Mouse (Mus musculus) MEL (cell line): ENCODE results near the gene Cmas. TPM values are rescaled to one million over a fixed set of nuclear protein-coding genes. Genes with fewer than 3 reads are reported as not detected.

Source experiments
- DNase-seq: peaks from one replicate; pipeline ENCODE4 v3.0.0; 2011; ENCODE audit warnings: low read depth, low spot score
- H3K27ac ChIP-seq: 2 replicates; pipeline ENCODE4 v1.5.1; 2012; ENCODE audit warnings: low read depth, mild to moderate bottlenecking, control low read depth, low read length, moderate library complexity; ENCODE audit not compliant: control insufficient read depth
- H3K27me3 ChIP-seq, 2 experiments: fragments of 150-350 bp in 1 of 2; sonication (generic) in 1 of 2; 2 replicates each; pipeline ENCODE4 v1.6.1; 2012; ENCODE audit warnings: low read length in 2 of 2, mild to moderate bottlenecking in 2 of 2, improper control_type of control experiment in 1 of 2, moderate library complexity in 1 of 2; ENCODE audit not compliant: insufficient read depth in 2 of 2, control insufficient read depth in 1 of 2
- H3K36me3 ChIP-seq, 2 experiments: 2 replicates each; pipeline ENCODE4 v1.6.1; 2012 to 2014; ENCODE audit warnings: low read length in 2 of 2, improper control_type of control experiment in 1 of 2, inconsistent platforms in 1 of 2, mild to moderate bottlenecking in 1 of 2; ENCODE audit not compliant: insufficient read depth in 2 of 2, control insufficient read depth in 1 of 2
- H3K4me1 ChIP-seq, 2 experiments: fragments of 150-350 bp in 1 of 2; sonication (generic) in 1 of 2; 2 replicates each; pipeline ENCODE4 v1.6.1; 2012; ENCODE audit warnings: low read length in 2 of 2, improper control_type of control experiment in 1 of 2, mild to moderate bottlenecking in 1 of 2; ENCODE audit not compliant: insufficient read depth in 2 of 2, control insufficient read depth in 1 of 2
- H3K4me3 ChIP-seq, 2 experiments: fragments of 150-350 bp in 1 of 2; sonication (generic) in 1 of 2; 2 replicates each; pipeline ENCODE4 v1.5.1; 2012; ENCODE audit warnings: low read depth in 2 of 2, low read length in 2 of 2, mild to moderate bottlenecking in 2 of 2, moderate library complexity in 2 of 2, control low read depth in 1 of 2, improper control_type of control experiment in 1 of 2; ENCODE audit not compliant: control insufficient read depth in 1 of 2, insufficient read depth in 1 of 2
- H3K79me2 ChIP-seq: 2 replicates; pipeline ENCODE4 v1.6.1; 2012; ENCODE audit warnings: mild to moderate bottlenecking, low read length, moderate library complexity; ENCODE audit not compliant: control insufficient read depth, poor library complexity, insufficient read depth
- H3K9ac ChIP-seq: 2 replicates; pipeline ENCODE4 v1.6.1; 2012; ENCODE audit warnings: low read depth, mild to moderate bottlenecking, control low read depth, low read length, moderate library complexity; ENCODE audit not compliant: control insufficient read depth, poor library complexity, severe bottlenecking
- H3K9me3 ChIP-seq: fragments of 150-350 bp; sonication (generic); replicated peaks from 2 replicates; pipeline ENCODE4 v1.6.1; 2012; ENCODE audit warnings: mild to moderate bottlenecking, low read length, improper control_type of control experiment, moderate library complexity; ENCODE audit not compliant: insufficient read depth
- BHLHE40 ChIP-seq: IDR thresholded peaks from 2 replicates; pipeline ENCODE4 v1.6.1; 2012; ENCODE audit warnings: low read depth, mild to moderate bottlenecking, inconsistent platforms, low read length, improper control_type of control experiment, borderline replicate concordance
- CHD2 ChIP-seq: IDR thresholded peaks from 2 replicates; pipeline ENCODE4 v1.6.1; 2011; ENCODE audit warnings: low read length, improper control_type of control experiment
- CTCF ChIP-seq, 3 experiments: IDR thresholded peaks in 2 of 3; conservative IDR thresholded peaks in 1 of 3; 2 replicates each; pipeline ENCODE4 v1.5.1; 2011 to 2012; ENCODE audit warnings: low read length in 3 of 3, low read depth in 2 of 3, mild to moderate bottlenecking in 2 of 3, improper control_type of control experiment in 1 of 3, inconsistent platforms in 1 of 3, mixed read lengths in 1 of 3, moderate library complexity in 1 of 3; ENCODE audit not compliant: control insufficient read depth in 1 of 3, insufficient read depth in 1 of 3, poor library complexity in 1 of 3, severe bottlenecking in 1 of 3
- ELF1 ChIP-seq: IDR thresholded peaks from 2 replicates; pipeline ENCODE4 v1.6.1; 2014; ENCODE audit warnings: low read depth, mild to moderate bottlenecking, inconsistent platforms, low read length, improper control_type of control experiment, moderate library complexity
- EP300 ChIP-seq, 2 experiments: IDR thresholded peaks; 2 replicates each; pipeline ENCODE4 v1.6.1; 2011; ENCODE audit warnings: improper control_type of control experiment in 2 of 2, low read length in 2 of 2, low read depth in 1 of 2, mild to moderate bottlenecking in 1 of 2
- ETS1 ChIP-seq: IDR thresholded peaks from 2 replicates; pipeline ENCODE4 v1.6.1; 2012; ENCODE audit warnings: low read depth, mild to moderate bottlenecking, inconsistent platforms, low read length, improper control_type of control experiment, moderate library complexity
- GABPA ChIP-seq: IDR thresholded peaks from 2 replicates; pipeline ENCODE4 v1.6.1; 2012; ENCODE audit warnings: low read depth, mild to moderate bottlenecking, inconsistent platforms, low read length, improper control_type of control experiment, moderate library complexity
- GATA1 ChIP-seq: IDR thresholded peaks from 2 replicates; pipeline ENCODE4 v1.6.1; 2011; ENCODE audit warnings: low read depth, low read length, improper control_type of control experiment
- HCFC1 ChIP-seq: IDR thresholded peaks from 2 replicates; pipeline ENCODE4 v1.6.1; 2012; ENCODE audit warnings: low read depth, mild to moderate bottlenecking, inconsistent platforms, low read length, improper control_type of control experiment, moderate library complexity
- JUND ChIP-seq: IDR thresholded peaks from 2 replicates; pipeline ENCODE4 v1.6.1; 2011; ENCODE audit warnings: low read depth, mild to moderate bottlenecking, improper control_type of control experiment, low read length
- MAFK ChIP-seq: IDR thresholded peaks from 2 replicates; pipeline ENCODE4 v1.6.1; 2011; ENCODE audit warnings: low read depth, mild to moderate bottlenecking, low read length, improper control_type of control experiment, borderline replicate concordance
- MAX ChIP-seq: IDR thresholded peaks from 2 replicates; pipeline ENCODE4 v1.6.1; 2011; ENCODE audit warnings: low read length, improper control_type of control experiment
- MEF2A ChIP-seq: IDR thresholded peaks from 2 replicates; pipeline ENCODE4 v1.6.1; 2014; ENCODE audit warnings: low read depth, mild to moderate bottlenecking, inconsistent platforms, low read length, improper control_type of control experiment; ENCODE audit not compliant: poor library complexity, insufficient replicate concordance, severe bottlenecking; ENCODE audit errors: extremely low read depth
- MXI1 ChIP-seq: IDR thresholded peaks from 2 replicates; pipeline ENCODE4 v1.6.1; 2011; ENCODE audit warnings: mild to moderate bottlenecking, low read depth, low read length, improper control_type of control experiment
- MYC ChIP-seq: IDR thresholded peaks from 2 replicates; pipeline ENCODE4 v1.6.1; 2011; ENCODE audit warnings: low read depth, mild to moderate bottlenecking, low read length, improper control_type of control experiment, moderate library complexity
- NELFE ChIP-seq: IDR thresholded peaks from 2 replicates; pipeline ENCODE4 v1.6.1; 2011; ENCODE audit warnings: low read depth, low read length, improper control_type of control experiment
- NRF1 ChIP-seq: IDR thresholded peaks from 2 replicates; pipeline ENCODE4 v1.6.1; 2014; ENCODE audit warnings: low read depth, mild to moderate bottlenecking, inconsistent platforms, low read length, improper control_type of control experiment, moderate library complexity; ENCODE audit not compliant: poor library complexity, insufficient read depth, severe bottlenecking
- POLR2AphosphoS2 ChIP-seq: IDR thresholded peaks from 2 replicates; pipeline ENCODE4 v1.6.1; 2011; ENCODE audit warnings: low read length, improper control_type of control experiment
- POLR2AphosphoS5 ChIP-seq: IDR thresholded peaks from 2 replicates; pipeline ENCODE4 v1.6.1; 2012; ENCODE audit warnings: low read depth, borderline replicate concordance, mild to moderate bottlenecking, inconsistent platforms, low read length, moderate library complexity, mixed read lengths
- RCOR1 ChIP-seq: IDR thresholded peaks from 2 replicates; pipeline ENCODE4 v1.6.1; 2012; ENCODE audit warnings: low read depth, mild to moderate bottlenecking, inconsistent platforms, low read length, improper control_type of control experiment
- SIN3A ChIP-seq: IDR thresholded peaks from 2 replicates; pipeline ENCODE4 v1.6.1; 2012; ENCODE audit warnings: low read length, improper control_type of control experiment, inconsistent platforms
- SMC3 ChIP-seq: IDR thresholded peaks from 2 replicates; pipeline ENCODE4 v1.6.1; 2011; ENCODE audit warnings: low read depth, low read length, improper control_type of control experiment
- TAL1 ChIP-seq: IDR thresholded peaks from 2 replicates; pipeline ENCODE4 v1.6.1; 2012; ENCODE audit warnings: mild to moderate bottlenecking, inconsistent platforms, low read length, moderate library complexity, mixed read lengths
- TCF12 ChIP-seq: IDR thresholded peaks from 2 replicates; pipeline ENCODE4 v1.6.1; 2014; ENCODE audit warnings: low read depth, mild to moderate bottlenecking, inconsistent platforms, low read length, improper control_type of control experiment, moderate library complexity
- USF1 ChIP-seq: IDR thresholded peaks from 2 replicates; pipeline ENCODE4 v1.6.1; 2014; ENCODE audit warnings: low read depth, mild to moderate bottlenecking, inconsistent platforms, low read length, improper control_type of control experiment, moderate library complexity
- ZC3H11A ChIP-seq: IDR thresholded peaks from 2 replicates; pipeline ENCODE4 v1.6.1; 2012; ENCODE audit warnings: low read depth, mild to moderate bottlenecking, inconsistent platforms, low read length, improper control_type of control experiment
- ZKSCAN1 ChIP-seq: IDR thresholded peaks from 2 replicates; pipeline ENCODE4 v1.6.1; 2012; ENCODE audit warnings: low read depth, mild to moderate bottlenecking, inconsistent platforms, low read length, improper control_type of control experiment, moderate library complexity
- ZNF384 ChIP-seq: IDR thresholded peaks from 2 replicates; pipeline ENCODE4 v1.6.1; 2012; ENCODE audit warnings: low read depth, mild to moderate bottlenecking, inconsistent platforms, low read length, improper control_type of control experiment
- polyA plus RNA-seq, 2 experiments: library from polyadenylated mRNA; stranded (reverse) in 1 of 2; unstranded in 1 of 2; fragments of >175 nt in 1 of 2; fragments of >200 nt in 1 of 2; gene quantifications; 2 replicates each; pipeline versions ENCODE4 v1.2.1 to v1.2.4; 2012; ENCODE audit warnings: low replicate concordance in 2 of 2, low read depth in 1 of 2; ENCODE audit not compliant: insufficient read length in 2 of 2, insufficient read depth in 1 of 2, missing spikeins in 1 of 2
- total RNA-seq: library from RNA; depleted of rRNA; stranded (reverse); fragments of 300-350 nt; gene quantifications from 2 replicates; pipeline ENCODE4 v1.2.3, GENCODE M21; 2012

Cmas gene
- total and polyA plus RNA-seq, 3 experiments, result 29.4 to 55.0 TPM; not detected in 1

DNA sequence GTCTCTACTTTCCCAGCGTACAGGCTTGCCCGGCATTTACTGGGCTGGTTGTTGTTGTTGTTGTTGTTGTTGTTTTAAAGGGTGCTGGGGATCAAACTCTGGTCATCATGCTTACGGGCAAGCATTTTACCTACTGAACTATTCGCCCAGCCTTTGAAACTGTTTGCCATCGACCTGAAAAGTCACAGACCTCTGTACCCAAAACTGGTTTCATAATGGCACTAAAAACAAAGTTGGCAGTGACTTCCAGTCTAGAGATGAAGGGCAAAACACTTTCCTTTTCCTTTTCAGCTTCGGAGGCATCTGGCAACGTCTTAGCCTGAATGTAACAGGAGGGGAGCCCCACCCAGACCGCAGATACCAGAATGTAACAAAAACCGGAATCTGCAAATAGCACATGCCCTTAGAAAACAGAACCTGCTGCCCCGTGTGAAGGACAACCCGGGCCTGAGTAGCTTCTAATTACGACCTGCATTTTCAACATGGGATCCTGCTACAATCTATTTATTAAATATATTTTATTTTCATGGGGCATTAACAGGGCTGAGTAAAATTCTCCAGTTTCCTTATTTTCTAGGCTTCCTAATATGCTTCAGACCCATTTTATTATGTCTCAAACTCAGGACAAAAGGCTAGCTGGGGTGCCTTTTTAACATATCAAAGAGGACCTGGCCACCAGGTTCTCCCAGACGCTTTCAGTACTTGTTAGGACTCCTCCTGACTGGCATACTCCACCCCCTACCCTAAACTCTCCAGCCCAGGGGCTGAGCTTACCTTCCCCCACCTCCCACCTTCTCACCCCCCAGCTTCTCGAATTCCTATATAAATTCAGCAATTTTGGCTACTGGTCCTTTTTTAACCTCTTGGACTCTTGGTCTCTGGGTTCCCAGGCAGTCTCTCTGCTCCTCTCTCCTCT, 3.9 kb upstream of the Cmas start (continued):
- no peak for TF ChIP-seq NELFE
- TF ChIP-seq MAFK, result no peak
- TF ChIP-seq JUND, result no peak
- no peak for TF ChIP-seq SMC3
- peak; percentile 69 for TF ChIP-seq MXI1
- TF ChIP-seq ZKSCAN1, result no peak
- peak; percentile 53 for TF ChIP-seq SIN3A
- TF ChIP-seq NRF1, result no peak
- no peak for TF ChIP-seq GABPA
- TF ChIP-seq MYC, result 0 out of 2 replicates have a peak, but pooled peaks have one; percentile 56
- no peak for TF ChIP-seq USF1
- TF ChIP-seq CHD2, result no peak
- TF ChIP-seq CTCF (IDR thresholded peaks at IDR 0.05 in 2 of 3, conservative IDR thresholded peaks at IDR 0.05 in 1 of 3; ENCODE audit: control insufficient read depth in 1 of 3, insufficient read depth in 1 of 3, low read depth in 2 of 3, low read length in 3 of 3, poor library complexity in 1 of 3, severe bottlenecking in 1 of 3), result no peak
- no peak for TF ChIP-seq ZC3H11A
- TF ChIP-seq ETS1, result peak; percentile 78

DNA sequence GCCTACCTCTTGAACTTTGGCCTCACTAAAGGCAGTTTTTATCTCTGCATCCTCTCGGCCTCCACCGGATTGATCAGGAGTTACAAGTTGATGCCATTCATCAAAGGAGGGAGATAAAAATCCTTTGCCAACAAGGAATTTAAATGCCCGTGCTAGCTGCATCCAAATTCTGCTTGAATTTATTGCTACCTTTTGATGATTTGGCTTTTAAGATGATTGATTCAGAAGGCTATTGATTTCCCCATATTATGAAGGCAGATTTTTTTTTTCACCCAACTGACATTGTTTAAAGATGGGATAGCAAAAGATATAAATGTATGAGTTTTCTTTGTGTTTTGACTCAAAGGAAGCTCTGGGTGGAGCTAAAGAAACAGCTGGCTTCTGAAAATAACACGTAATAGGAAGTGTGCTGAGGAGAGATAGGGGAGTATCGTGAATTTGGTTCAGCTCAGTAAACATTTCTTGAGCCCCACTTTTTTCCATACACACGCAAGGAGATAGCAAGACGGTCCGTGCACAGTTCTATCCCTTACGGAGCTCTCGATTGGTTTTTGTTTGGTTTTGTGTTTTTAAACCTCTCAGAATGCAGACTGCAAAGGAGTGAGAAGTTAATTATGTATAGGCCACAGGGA, 964 bp downstream of the Cmas start:
- H3K9ac ChIP-seq, result peak overlapping the region; percentile 88
- peak; percentile 92 for DNase-seq
- TF ChIP-seq SIN3A (peak; percentile 100), MAFK (peak; percentile 21; the same call in 1 of the 2 replicates), ZNF384 (peak; percentile 83), ELF1 (peak; percentile 47; the same call in 1 of the 2 replicates), TCF12 (peak; percentile 97), RCOR1 (peak; percentile 56; the same call in 1 of the 2 replicates), TAL1 (peak; percentile 93), BHLHE40 (peak; percentile 77; the same call in 1 of the 2 replicates), CTCF (IDR thresholded peaks at IDR 0.05 in 2 of 3, conservative IDR thresholded peaks at IDR 0.05 in 1 of 3; ENCODE audit: control insufficient read depth in 1 of 3, insufficient read depth in 1 of 3, low read depth in 2 of 3, low read length in 3 of 3, poor library complexity in 1 of 3, severe bottlenecking in 1 of 3) (no peak), POLR2AphosphoS2 (no peak), POLR2AphosphoS5 (no peak), MAX (no peak), GABPA (0 out of 2 replicates have a peak, but pooled peaks have one; percentile 39), EP300 (IDR thresholded peaks at IDR 0.05; ENCODE audit: low read depth in 1 of 2, low read length in 2 of 2) (peak; percentile 87 to 96), MEF2A (peak; percentile 93), HCFC1 (peak; percentile 70), MXI1 (peak; percentile 70; the same call in 1 of the 2 replicates), GATA1 (peak; percentile 98), ETS1 (peak; percentile 100)
- TF ChIP-seq, all 39 proteins: peak for 15
- peaks cover 17% of the 10 kb centered on the region for H3K79me2 ChIP-seq
- H3K9me3 ChIP-seq, result no peaks in the 10 kb centered on the region
- peaks cover 12 to 29% of the 10 kb centered on the region in 2 experiments for H3K4me1 ChIP-seq
- no peaks in the 10 kb centered on the region for H3K27me3 ChIP-seq
- H3K36me3 ChIP-seq, result peaks cover 3 to 21% of the 10 kb centered on the region in 2 experiments; a peak in 2 of 4 replicates
- H3K4me3 ChIP-seq, result peak overlapping the region; percentile 78 to 82
- peak overlapping the region; percentile 97 for H3K27ac ChIP-seq
